Mouse (Mus musculus): ENCODE measurements around the gene Plppr3. TPM values are rescaled to one million over a fixed set of nuclear protein-coding genes. Genes with fewer than 3 reads are reported as not detected.
A peak's percentile ranks its signal among the peaks of the same experiment; 100 is the strongest.

The Plppr3 gene
- total RNA-seq, 2 experiments from 2014 or later = 113 TPM

DNA sequence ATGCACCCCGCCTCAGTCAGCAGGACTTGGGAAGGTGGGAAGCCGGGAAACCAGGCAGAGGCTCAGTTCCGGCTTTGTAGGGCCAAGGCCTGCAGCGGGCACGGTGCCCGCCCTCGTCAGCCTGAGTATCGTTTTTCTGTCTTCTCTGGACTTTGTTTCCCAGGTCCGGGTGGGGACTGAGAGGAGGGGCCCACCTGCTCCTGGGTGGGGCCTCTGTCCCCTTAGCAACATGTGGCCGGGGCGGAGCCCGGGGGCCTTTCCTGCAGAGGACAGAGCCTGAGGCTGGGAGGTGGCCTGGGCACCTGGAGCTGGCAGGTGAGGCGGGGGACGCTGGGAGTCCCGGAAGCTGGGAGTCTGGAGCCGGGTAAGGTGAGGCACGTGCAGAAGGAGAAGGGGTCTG is 52.1 kb downstream of the Plppr3 start:
- DNase-seq (ENCODE audit: low spot score in 2 of 2) = no peak

DNA sequence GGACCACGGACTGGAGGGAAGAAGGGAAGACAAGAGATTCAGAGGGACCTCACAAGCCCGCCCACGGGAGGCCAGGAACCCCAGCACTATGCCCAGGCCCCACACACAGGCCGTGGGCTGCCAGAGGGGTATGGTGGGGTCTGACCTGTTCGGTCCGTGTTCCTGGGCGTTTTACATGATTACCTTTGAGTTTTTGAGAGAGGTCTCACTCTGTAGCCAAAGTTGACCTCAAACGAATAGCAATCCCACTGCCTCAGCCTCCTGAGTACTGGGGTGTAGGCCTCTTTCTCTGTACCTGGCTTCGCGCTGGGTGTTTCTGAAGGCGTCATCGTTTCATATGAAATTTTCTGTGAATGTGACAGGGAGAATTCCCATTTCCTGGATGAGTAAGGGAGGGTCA is 52.7 kb downstream of the Plppr3 start:
- no peak for DNase-seq (ENCODE audit: low spot score in 2 of 2)

DNA sequence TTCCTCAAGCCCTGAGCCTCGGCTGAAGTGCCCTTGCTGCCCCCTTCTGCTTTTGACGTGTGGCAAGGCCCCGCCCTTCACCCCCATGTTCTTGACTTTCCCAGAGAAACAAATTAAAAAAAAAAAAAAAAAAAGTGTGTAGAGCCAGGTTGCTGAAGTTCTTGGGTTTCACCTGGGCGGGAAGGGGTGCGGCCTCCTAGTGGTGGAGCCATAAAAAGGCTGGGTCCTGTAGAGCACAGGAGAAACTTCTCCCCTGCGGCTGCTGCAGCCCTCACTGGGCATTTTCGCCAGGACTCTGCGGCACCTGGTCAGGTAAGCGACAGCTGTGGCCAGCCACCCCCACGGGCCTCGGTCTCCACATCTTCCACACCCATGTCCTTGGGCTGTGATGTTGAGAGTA is 53.7 kb downstream of the Plppr3 start, which contains the start of gene Misp:
Misp (plus strand) TSS at position 208 of the 400 bp plus-strand sequence.
- DNase-seq (ENCODE audit: low spot score in 2 of 2) = no peak

DNA sequence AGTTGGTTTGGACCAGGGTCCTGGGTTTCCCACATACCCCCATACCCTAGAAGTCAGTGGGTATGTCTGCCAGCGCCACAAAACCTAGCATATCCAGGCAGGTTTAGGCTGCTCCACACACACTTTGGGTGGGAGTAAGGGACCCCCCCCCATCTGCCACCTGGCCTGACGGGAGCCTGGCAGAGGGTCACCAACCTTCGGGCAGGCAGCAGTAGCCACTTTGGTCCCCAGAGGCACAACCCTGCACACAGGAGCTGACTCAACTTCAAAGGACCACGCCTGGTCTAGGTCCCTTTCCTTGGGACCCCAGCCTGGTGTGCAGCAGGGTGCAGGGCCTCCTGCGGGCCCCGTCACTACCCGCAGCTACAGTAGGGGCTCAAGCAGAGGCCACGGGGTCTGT is 54.2 kb downstream of the Plppr3 start:
- DNase-seq (ENCODE audit: low spot score in 2 of 2) = no peak

DNA sequence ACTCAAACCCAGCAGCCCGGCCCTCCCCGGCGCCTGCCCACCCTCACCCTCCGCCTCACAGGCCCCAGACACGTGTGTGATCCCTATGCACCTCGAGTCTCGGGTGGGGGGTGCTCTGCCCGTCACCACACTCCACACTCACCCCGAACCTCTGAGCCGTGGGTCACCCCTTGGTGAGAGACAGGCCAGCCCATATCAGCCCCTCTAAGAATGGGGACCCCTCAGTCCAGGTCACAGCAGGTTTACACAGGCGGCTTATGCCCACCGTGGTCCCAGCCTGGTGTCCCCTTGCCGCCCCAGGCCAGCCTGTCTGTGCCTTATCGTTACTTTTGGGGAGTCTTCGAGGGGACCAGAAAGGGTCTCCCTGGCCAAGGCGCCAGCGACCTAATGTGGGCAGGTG is 54.8 kb downstream of the Plppr3 start:
- DNase-seq (ENCODE audit: low spot score in 2 of 2) = no peak

DNA sequence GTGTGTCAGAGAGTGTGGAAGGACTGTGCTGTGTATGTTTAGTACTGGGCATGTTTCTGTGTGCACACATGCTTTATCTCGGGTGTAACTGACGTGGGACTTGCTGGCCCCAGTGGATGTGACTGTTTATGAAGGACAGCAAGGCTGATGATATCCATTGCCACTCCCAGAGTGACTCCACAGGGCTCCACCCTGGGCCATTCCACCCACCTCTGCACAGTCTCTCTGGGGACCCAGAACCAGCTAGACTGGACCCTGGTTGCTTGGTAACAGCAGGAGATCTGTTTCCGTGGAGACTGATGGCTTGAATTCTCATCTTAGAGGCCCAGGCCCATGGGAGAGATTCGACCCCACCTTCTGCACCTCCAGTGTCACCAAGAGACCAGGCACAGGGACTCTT is 56.2 kb downstream of the Plppr3 start:
- no peak for DNase-seq (ENCODE audit: low spot score in 2 of 2)

DNA sequence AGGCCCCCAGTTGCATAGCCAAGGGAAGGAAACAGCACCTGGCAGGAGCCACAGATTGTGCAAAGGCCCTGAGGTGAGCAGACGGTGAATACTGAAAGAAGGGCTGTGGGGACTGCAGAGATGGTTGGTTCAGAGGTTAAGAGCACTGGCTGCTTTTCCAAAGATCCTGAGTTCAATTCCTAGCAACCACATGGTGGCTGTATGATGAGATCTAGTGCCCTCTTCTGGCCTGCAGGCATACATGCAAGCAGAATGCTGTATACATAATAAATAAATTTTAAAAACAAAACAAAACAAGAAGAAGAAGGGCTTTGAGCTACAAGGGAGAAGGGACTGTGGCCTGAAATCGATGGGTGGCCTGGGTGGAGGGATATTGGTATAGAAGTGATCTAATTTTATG is 57.3 kb downstream of the Plppr3 start:
- DNase-seq (ENCODE audit: low spot score in 2 of 2) = no peak

DNA sequence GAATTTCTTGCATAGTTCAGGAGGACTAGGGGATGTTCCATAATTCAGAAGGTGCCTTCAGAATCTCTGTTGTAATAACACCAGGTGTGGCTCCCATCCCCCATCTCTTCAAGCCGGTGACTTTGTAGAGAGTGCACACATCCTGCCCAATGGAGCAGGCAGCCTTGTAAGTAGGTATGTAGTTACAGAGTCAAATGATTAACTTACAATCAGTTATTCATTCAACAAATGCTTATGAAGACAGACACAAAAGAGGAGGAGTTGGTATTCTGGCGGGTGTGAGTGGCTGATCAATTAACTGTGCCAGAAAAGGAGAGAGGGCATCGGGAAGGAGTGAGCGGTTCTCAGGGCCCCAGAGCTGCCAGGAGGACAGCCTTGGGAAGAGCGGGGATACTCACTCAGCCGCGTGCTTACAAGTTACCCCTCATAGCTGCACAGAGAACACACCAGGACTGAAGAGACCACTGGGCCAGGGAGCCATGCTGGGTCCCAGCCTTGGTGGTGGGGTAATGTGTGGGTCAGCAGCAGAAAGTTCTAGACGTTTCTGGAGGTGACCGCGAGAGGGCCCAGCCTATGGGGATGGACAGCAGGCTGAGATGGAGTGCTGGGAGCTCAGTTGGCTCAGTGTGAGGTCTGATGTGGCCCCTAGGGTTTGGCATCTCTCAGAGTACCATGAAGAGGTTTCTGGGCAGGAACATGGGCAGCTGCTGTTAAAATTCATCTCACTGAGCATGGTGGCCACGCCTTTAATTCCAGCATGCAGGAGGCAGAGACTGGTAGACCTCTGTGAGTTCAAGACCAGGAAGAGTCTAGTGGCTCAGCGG is 58.6 kb downstream of the Plppr3 start:
- DNase-seq (ENCODE audit: low spot score in 2 of 2) = no peak

DNA sequence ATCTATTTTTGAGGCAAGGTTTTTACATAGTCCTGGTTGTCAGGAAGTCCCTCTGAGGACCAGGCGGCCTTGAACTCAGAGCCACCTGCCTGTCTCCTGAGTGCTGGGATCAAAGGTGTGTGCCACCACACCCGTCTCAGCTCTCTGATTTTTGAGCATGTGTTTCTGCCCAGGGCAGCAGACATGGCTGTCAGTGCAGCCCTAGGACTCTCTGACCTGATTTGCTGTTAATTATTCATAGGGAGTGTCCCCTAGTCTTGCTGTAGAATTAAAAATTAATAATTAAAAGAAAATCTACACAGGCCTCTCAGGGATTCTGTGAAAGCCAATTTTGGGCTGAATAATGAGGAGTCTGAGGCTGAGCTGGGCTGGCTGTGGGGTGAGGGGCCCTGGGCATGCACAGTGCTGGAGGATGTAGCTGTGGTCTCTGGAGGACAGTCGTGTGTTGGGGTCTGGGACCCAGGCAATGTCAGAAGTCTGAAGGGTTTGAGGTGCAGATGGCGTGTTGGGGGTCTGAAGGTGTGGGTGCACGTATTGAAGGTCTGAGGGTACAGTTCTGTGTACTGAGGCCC is 60.1 kb downstream of the Plppr3 start:
- no peak for DNase-seq (ENCODE audit: low spot score in 2 of 2)

DNA sequence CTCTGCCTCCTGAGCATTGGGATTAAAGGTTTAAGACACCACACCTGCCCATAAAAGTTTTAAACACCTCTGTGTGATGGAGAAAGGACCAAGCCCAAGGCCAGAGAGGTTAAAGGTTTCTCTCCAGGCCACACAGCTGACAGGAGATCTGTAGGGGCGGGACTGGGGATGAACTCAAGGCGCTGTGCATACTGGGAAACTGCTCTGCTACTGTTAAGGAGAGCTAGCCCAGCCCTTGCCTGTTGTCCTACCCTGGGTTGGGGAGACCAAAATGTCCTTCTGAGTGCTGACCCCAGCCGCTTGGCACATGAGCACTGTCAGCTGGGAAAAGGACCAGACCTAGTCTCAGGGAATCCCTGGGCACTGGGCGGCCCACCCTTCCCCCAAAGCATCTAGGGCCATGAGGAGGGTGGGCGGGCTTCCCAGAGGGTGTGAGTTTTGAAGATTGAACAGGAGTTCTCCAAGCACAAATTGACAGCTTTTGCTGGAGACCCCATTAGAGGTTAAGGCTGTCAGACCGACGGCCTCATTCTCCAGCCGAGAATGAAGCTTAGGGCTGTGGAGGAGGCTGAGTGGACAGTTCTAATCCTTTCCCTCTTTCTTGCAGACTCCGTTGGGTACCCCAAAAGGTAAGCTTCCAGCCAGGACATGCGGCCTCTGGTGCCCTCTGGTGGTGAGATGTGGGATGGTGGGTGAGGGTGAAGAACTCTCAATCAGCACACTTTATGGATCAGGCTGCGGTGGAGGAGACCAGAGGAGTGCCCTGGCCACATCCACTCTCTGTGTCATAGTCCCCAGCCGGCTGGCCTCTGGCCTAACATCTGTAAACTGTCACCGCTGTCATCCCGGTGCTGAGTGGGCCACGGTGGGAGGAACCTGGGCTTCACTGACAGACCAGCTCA is 62.4 kb downstream of the Plppr3 start:
- peak; percentile 94 for DNase-seq (ENCODE audit: low spot score in 2 of 2)

Small RNA genes lying within 50 kb of the gene (microRNA-seq; reads per million reads assigned to microRNA genes)
- 0 to 0.39 reads per million in 2 experiments for gene Mir6910

Other genes with a start within 250 kb of the Plppr3 start
- 10 to 100 TPM; 48.0 to 48.3 TPM for gene Shc2, start 236.7 kb downstream of the Plppr3 start, total RNA-seq (2021)
- under 1 TPM; 0.39 to 0.62 TPM for gene Odf3l2, start 228.9 kb downstream of the Plppr3 start, total RNA-seq (2021)
- under 1 TPM in 1 of 2 experiments, not detected in 1; 0.32 TPM for gene Madcam1, start 210.1 kb downstream of the Plppr3 start, total RNA-seq (2021)
- 10 to 100 TPM; 68.5 to 80.9 TPM for gene Tpgs1, start 205.3 kb downstream of the Plppr3 start, total RNA-seq (2021)
- 10 to 100 TPM; 54.8 to 56.2 TPM for gene Cdc34, start 192.4 kb downstream of the Plppr3 start, total RNA-seq (2021)
- gene Gzmm, start 185.6 kb downstream of the Plppr3 start, total RNA-seq (2021) = 1 to 10 TPM; 1.6 to 1.8 TPM
- 100 to 1,000 TPM; 692 to 694 TPM for gene Bsg, start 170.1 kb downstream of the Plppr3 start, total RNA-seq (2021)
- 10 to 100 TPM; 82.8 to 84.2 TPM for gene Hcn2, start 158.0 kb downstream of the Plppr3 start, total RNA-seq (2021)
- gene Polrmt, start 128.1 kb downstream of the Plppr3 start, total RNA-seq (2021) = 10 to 100 TPM; 36.1 to 44.7 TPM
- 1 to 10 TPM; 1.2 to 1.7 TPM for gene Fgf22, start 119.6 kb downstream of the Plppr3 start, total RNA-seq (2021)
- gene Rnf126, start 107.7 kb downstream of the Plppr3 start, total RNA-seq (2021) = 10 to 100 TPM; 90.8 to 97.7 TPM
- gene Fstl3, start 97.4 kb downstream of the Plppr3 start, total RNA-seq (2021) = 1 to 10 TPM; 1.3 to 1.5 TPM
- gene Prss57, start 83.7 kb downstream of the Plppr3 start, total RNA-seq (2021) = under 1 TPM; 0.21 to 0.31 TPM
- 100 to 1,000 TPM; 392 to 395 TPM for gene Palm, start 81.1 kb downstream of the Plppr3 start, total RNA-seq (2021)
- under 1 TPM; 0.33 to 0.78 TPM for gene Misp, start 53.6 kb downstream of the Plppr3 start, total RNA-seq (2021)
- 10 to 100 TPM; 63.8 to 66.5 TPM for gene Ptbp1, start 20.2 kb downstream of the Plppr3 start, total RNA-seq (2021)
- gene Prtn3, start 158 bp downstream of the Plppr3 start, total RNA-seq (2021) = 1 to 10 TPM; 3.6 to 3.7 TPM
- gene Elane, start 11.6 kb upstream of the Plppr3 start, total RNA-seq (2021) = not detected
- gene Cfd, start 16.2 kb upstream of the Plppr3 start, total RNA-seq (2021) = not detected
- gene Med16, start 34.3 kb upstream of the Plppr3 start, total RNA-seq (2021) = 10 to 100 TPM; 55.7 to 56.2 TPM
- gene Gm26602, start 36.2 kb upstream of the Plppr3 start, total RNA-seq (2021) = not detected
- gene Kiss1r, start 42.3 kb upstream of the Plppr3 start, total RNA-seq (2021) = 1 to 10 TPM; 7.5 TPM
- 100 to 1,000 TPM; 380 to 386 TPM for gene R3hdm4, start 46.6 kb upstream of the Plppr3 start, total RNA-seq (2021)
- 1 to 10 TPM; 5.5 to 8.4 TPM for gene Arid3a, start 52.4 kb upstream of the Plppr3 start, total RNA-seq (2021)
- 10 to 100 TPM; 41.8 to 46.5 TPM for gene Wdr18, start 85.5 kb upstream of the Plppr3 start, total RNA-seq (2021)
- gene Grin3b, start 96.1 kb upstream of the Plppr3 start, total RNA-seq (2021) = under 1 TPM; 0.13 to 0.27 TPM
- gene Tmem259, start 109.7 kb upstream of the Plppr3 start, total RNA-seq (2021) = 100 to 1,000 TPM; 137 to 139 TPM
- 10 to 100 TPM in 1 of 2 experiments, 1 to 10 TPM in 1; 8.2 to 10.3 TPM for gene Cnn2, start 114.0 kb upstream of the Plppr3 start, total RNA-seq (2021)
- gene Abca7, start 121.9 kb upstream of the Plppr3 start, total RNA-seq (2021) = 10 to 100 TPM in 1 of 2 experiments, 1 to 10 TPM in 1; 9.3 to 10.3 TPM
- 1 to 10 TPM; 3.3 to 3.8 TPM for gene Arhgap45, start 142.0 kb upstream of the Plppr3 start, total RNA-seq (2021)
- 10 to 100 TPM; 66.9 to 76.7 TPM for gene Polr2e, start 165.2 kb upstream of the Plppr3 start, total RNA-seq (2021)
- 100 to 1,000 TPM; 408 to 448 TPM for gene Gpx4, start 172.5 kb upstream of the Plppr3 start, total RNA-seq (2021)
- 10 to 100 TPM; 19.7 to 23.9 TPM for gene Sbno2, start 230.9 kb upstream of the Plppr3 start, total RNA-seq (2021)
- 10 to 100 TPM; 77.1 to 88.3 TPM for gene Stk11, start 241.2 kb upstream of the Plppr3 start, total RNA-seq (2021)